Mouse (Mus musculus): ENCODE measurements around the gene Homer2. TPM values are rescaled to one million over a fixed set of nuclear protein-coding genes. Genes with fewer than 3 reads are reported as not detected.

Gene Homer2
- polyA plus RNA-seq, 1 experiment from 2014 or later, result 15.4 TPM

DNA sequence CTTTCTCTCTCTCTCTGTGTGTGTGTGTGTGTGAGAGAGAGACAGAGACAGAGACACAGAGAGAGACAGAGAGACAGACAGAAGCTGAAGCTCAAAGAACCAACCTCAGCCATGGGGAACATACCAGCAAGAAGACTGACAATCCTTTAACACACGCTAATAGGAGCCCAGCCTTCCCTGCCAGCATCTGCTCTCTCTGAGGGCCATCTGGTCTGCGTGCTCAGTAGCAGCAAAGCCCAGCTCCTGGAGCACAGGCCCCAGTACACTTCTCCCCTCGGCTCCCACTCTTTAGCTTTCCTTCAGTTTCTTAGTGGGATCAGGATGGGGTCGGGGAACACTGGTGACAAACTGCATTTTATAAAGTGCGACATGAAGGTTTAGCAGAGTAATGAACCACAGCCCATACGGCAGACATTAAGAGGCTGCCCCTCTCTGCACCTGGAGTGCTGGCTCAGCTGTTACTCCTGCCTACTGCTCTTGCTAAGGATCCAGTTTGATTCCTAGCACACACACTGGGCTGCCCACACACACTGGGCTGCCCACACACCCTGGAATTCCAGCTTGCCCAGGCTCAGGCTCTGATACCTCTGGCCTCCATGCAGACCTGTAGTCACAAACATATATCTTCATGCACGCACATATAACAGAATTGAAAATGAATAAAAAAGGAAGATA lies 141.8 kb downstream of the Homer2 start:
- no peaks in the 10 kb centered on the region for H3K9me3 ChIP-seq
- H3K36me3 ChIP-seq, result no peaks in the 10 kb centered on the region
- WGBS, result 65% methylated on average over 7 of the region's 7 CpGs
- H3K27me3 ChIP-seq, result no peaks in the 10 kb centered on the region
- H3K4me1 ChIP-seq (replicated peaks), result peaks cover 3% of the 10 kb centered on the region
- ATAC-seq, result no peak
- 0 out of 2 replicates have a peak overlapping the region, but pooled peaks have one; percentile 56 for H3K27ac ChIP-seq
- H3K4me3 ChIP-seq (replicated peaks), result no peak overlapping the region
- no peak overlapping the region for H3K4me2 ChIP-seq (replicated peaks)
- no peak overlapping the region for H3K9ac ChIP-seq (replicated peaks)

GRCm38 (mm10) chr7:81564766-81565165 lies 142.6 kb downstream of the Homer2 start:
- ATAC-seq, result no peak
- 77% methylated on average over 7 of the region's 7 CpGs for WGBS

DNA sequence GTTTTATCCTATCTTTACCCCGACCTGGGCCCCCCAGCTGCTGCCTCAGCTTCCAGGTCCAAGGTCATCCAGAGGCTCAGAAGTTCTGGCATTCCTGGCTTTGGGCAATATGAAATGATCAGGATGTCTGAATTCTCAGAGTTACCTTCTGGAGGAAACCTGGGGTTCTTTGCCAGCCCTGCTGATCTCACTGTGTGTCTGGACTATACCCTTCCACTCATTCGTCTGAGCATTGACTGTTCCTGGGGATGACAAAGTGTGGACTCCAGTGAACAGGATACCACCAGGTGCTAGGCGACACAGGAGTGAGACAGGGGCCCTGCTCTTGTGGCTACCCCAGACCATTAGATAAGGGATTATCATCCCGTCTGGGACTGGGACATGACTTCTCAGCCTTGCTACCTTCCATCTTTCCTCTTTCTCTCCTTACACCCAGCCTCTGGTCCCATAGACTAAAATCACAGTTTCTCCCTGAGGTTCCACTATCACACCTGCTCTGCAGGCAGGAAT lies 143.8 kb downstream of the Homer2 start:
- H3K36me3 ChIP-seq, result no peaks in the 10 kb centered on the region
- H3K4me1 ChIP-seq (replicated peaks), result peaks cover 9% of the 10 kb centered on the region
- no peak for ATAC-seq
- no peaks in the 10 kb centered on the region for H3K27me3 ChIP-seq
- no peak overlapping the region for H3K4me3 ChIP-seq (replicated peaks)
- H3K4me2 ChIP-seq (replicated peaks), result no peak overlapping the region
- H3K9ac ChIP-seq (replicated peaks), result no peak overlapping the region
- no peaks in the 10 kb centered on the region for H3K9me3 ChIP-seq
- 84% methylated on average over 4 of the region's 4 CpGs for WGBS
- no peak overlapping the region for H3K27ac ChIP-seq

More at GRCm38 (mm10) chr7:81564766-81565165, 142.6 kb downstream of the Homer2 start:
- no peak overlapping the region for H3K4me2 ChIP-seq (replicated peaks)
- H3K9ac ChIP-seq (replicated peaks), result no peak overlapping the region
- H3K36me3 ChIP-seq, result no peaks in the 10 kb centered on the region
- H3K4me1 ChIP-seq (replicated peaks), result peaks cover 9% of the 10 kb centered on the region
- no peaks in the 10 kb centered on the region for H3K9me3 ChIP-seq
- H3K27ac ChIP-seq, result no peak overlapping the region
- H3K27me3 ChIP-seq, result no peaks in the 10 kb centered on the region
- H3K4me3 ChIP-seq (replicated peaks), result no peak overlapping the region

DNA sequence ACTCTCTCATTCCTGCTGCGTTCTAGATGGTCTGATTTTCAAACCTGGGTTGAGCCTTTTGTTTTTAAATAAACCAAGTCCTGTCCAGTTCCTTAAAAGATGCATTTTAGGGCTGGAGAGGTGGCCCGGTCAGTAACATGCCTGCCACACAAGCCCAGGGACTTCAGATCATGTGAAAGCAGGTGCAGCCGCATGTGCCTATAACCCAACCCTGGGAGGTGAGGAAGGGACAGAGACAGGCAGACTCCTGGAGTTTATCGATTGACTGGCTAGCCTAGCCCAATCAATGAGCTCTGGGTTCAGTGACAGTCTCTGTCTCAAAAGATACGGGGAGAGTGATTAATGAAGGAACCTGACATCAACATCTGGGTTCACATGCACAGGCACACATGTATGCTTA lies 146.1 kb downstream of the Homer2 start:
- H3K27ac ChIP-seq, result no peak overlapping the region; the same call in 1 of the 2 replicates

GRCm38 (mm10) chr7:81560101-81561049 lies 147.0 kb downstream of the Homer2 start:
- Histone ChIP-seq H3K4me1 (replicated peaks) (peaks cover 9% of the 10 kb centered on the region), H3K9me3 (no peaks in the 10 kb centered on the region), H3K9ac (replicated peaks) (no peak overlapping the region), H3K27ac (peak overlapping the region; percentile 56), H3K36me3 (no peaks in the 10 kb centered on the region), H3K4me2 (replicated peaks) (no peak overlapping the region), H3K27me3 (no peaks in the 10 kb centered on the region), H3K4me3 (replicated peaks) (no peak overlapping the region)
- ATAC-seq, result no peak
- 58% methylated on average over 8 of the region's 8 CpGs for WGBS

More for the DNA sequence above, 146.1 kb downstream of the Homer2 start:
- no peak overlapping the region for H3K4me3 ChIP-seq (replicated peaks)
- H3K4me1 ChIP-seq (replicated peaks), result peaks cover 9% of the 10 kb centered on the region
- H3K9ac ChIP-seq (replicated peaks), result no peak overlapping the region
- H3K9me3 ChIP-seq, result no peaks in the 10 kb centered on the region
- no peaks in the 10 kb centered on the region for H3K36me3 ChIP-seq
- H3K4me2 ChIP-seq (replicated peaks), result no peak overlapping the region
- H3K27me3 ChIP-seq, result no peaks in the 10 kb centered on the region
- WGBS, result 77% methylated on average over 5 of the region's 5 CpGs
- ATAC-seq, result no peak

DNA sequence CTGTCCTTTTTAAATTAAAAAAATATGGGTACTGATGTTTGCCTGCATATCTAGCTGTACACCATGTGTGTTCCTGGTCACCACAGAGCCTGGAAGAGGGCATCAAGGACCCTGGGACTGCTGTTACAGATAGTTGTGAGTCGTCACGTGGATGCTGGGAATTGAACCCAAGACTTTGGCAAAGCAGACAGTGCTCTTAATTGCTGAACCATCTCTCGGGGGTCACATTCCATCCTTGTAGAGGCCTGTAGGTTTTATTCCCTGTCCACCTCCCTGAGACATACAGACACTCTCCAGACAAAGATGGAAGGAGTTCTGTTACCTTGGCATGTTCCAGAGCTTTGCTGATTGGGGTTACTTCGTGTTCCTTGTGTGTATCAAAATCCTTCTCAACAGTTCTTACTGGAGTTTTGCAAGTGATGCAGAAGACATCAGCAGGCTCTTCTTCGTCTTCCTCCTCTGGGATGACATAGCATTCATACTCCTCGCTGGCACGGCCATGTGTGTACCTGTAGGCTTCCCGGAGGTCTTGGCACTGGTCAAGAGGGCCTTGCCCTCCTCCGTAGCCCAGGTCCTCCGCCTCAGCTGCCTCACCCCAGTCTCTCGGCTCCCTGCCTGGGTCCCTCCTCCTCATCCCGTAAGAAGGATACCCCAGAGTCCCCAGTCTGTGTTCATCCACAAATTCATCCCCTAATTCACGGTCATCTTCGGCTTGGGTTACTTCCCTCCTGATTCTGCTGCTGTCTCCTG lies 147.9 kb downstream of the Homer2 start:
- H3K36me3 ChIP-seq, result no peaks in the 10 kb centered on the region
- H3K4me3 ChIP-seq (replicated peaks), result no peak overlapping the region
- ATAC-seq, result no peak
- H3K27me3 ChIP-seq, result no peaks in the 10 kb centered on the region
- H3K27ac ChIP-seq, result no peak overlapping the region
- H3K9me3 ChIP-seq, result no peaks in the 10 kb centered on the region
- WGBS, result 87% methylated on average over 14 of the region's 14 CpGs
- H3K4me1 ChIP-seq (replicated peaks), result peaks cover 9% of the 10 kb centered on the region
- H3K4me2 ChIP-seq (replicated peaks), result no peak overlapping the region
- H3K9ac ChIP-seq (replicated peaks), result no peak overlapping the region

DNA sequence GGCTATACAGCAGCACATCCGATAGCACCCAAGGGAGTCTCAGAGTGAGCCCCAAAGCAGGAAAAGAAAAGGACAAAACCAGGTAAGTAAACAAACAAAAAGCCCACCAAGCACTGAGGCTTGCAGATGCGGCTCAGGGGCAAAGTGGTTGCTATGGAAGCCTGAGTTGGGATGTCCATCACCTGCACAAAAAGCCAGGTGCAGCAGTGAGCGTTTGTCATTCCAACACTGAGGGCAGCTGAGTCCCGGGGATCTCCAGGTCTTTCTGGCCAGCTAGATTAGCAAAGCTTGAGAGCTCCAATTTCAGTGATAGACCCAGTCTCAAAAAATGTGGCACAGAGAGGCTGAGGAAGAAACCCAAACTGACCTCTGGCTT lies 149.4 kb downstream of the Homer2 start:
- Histone ChIP-seq H3K27me3 (no peaks in the 10 kb centered on the region), H3K4me2 (replicated peaks) (no peak overlapping the region), H3K9me3 (no peaks in the 10 kb centered on the region), H3K4me1 (replicated peaks) (peaks cover 15% of the 10 kb centered on the region), H3K27ac (no peak overlapping the region), H3K9ac (replicated peaks) (no peak overlapping the region), H3K4me3 (replicated peaks) (no peak overlapping the region), H3K36me3 (no peaks in the 10 kb centered on the region)
- 72% methylated on average over 4 of the region's 4 CpGs for WGBS
- ATAC-seq, result no peak

- no peak for ATAC-seq
- no peak overlapping the region for H3K4me3 ChIP-seq (replicated peaks)
- no peaks in the 10 kb centered on the region for H3K27me3 ChIP-seq
- no peak overlapping the region for H3K4me2 ChIP-seq (replicated peaks)
- 82% methylated on average over 7 of the region's 7 CpGs for whole genome bisulfite sequencing
- peaks cover 15% of the 10 kb centered on the region for H3K4me1 ChIP-seq (replicated peaks)
- no peaks in the 10 kb centered on the region for H3K9me3 ChIP-seq
- no peaks in the 10 kb centered on the region for H3K36me3 ChIP-seq
- H3K27ac ChIP-seq, result no peak overlapping the region
- H3K9ac ChIP-seq (replicated peaks), result no peak overlapping the region
Observed at GRCm38 (mm10) chr7:81557252-81557984, 149.9 kb downstream of the Homer2 start.

DNA sequence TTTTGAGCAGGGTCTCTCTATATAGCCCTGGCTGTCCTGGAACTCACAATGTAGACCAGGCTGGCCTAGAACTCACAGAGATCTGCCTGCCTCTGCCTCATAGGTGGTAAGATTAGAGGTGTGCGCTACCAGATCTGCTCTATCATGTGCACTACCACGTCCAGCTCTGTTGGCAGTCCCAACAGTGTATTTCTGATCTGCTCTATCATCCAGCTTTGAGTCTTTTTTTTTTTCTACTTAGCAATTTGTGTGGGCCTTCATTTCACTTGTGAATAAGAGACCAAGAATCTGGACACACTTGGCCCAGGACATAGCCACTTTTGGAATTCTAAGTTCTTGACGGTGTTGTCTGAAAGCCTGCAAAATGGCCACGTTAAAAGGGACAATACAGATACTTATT lies 150.5 kb downstream of the Homer2 start:
- Histone ChIP-seq H3K4me3 (replicated peaks) (no peak overlapping the region), H3K9ac (replicated peaks) (no peak overlapping the region), H3K27me3 (no peaks in the 10 kb centered on the region), H3K36me3 (no peaks in the 10 kb centered on the region), H3K4me1 (replicated peaks) (peaks cover 15% of the 10 kb centered on the region), H3K4me2 (replicated peaks) (no peak overlapping the region), H3K27ac (no peak overlapping the region), H3K9me3 (no peaks in the 10 kb centered on the region)
- ATAC-seq, result no peak
- 87% methylated on average over 4 of the region's 4 CpGs for WGBS

GRCm38 (mm10) chr7:81554369-81554768 lies 153.0 kb downstream of the Homer2 start:
- H3K4me2 ChIP-seq (replicated peaks), result no peak overlapping the region
- H3K4me1 ChIP-seq (replicated peaks), result peaks cover 6% of the 10 kb centered on the region; the same call in 1 of the 2 replicates
- no peak for ATAC-seq
- no peak overlapping the region for H3K4me3 ChIP-seq (replicated peaks)
- WGBS, result 83% methylated on average over 2 of the region's 2 CpGs
- H3K9ac ChIP-seq (replicated peaks), result no peak overlapping the region
- H3K27ac ChIP-seq, result no peak overlapping the region
- no peaks in the 10 kb centered on the region for H3K27me3 ChIP-seq
- no peaks in the 10 kb centered on the region for H3K36me3 ChIP-seq
- H3K9me3 ChIP-seq, result no peaks in the 10 kb centered on the region

DNA sequence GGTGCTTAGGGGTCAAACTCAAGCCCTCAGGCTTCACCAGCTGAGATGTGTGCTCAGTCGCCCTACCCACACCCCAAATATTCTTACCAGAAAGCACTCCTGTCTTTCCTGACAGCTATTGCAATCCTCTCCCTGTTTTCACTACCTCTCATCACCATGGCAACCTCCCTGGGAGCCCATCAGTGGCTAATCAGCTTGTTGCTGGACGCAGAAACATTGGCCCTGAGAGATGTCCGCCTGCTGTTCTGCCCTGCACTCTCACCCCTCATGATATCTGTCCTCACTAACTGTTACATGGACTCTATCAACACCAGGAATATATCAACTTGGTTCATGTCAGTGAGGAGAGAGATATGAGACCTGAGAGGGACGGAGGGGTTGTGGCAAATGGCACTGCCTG lies 153.7 kb downstream of the Homer2 start:
- Histone ChIP-seq H3K27ac (no peak overlapping the region), H3K4me3 (replicated peaks) (no peak overlapping the region)
- WGBS, result 49% methylated on average over 4 of the region's 4 CpGs

More for the DNA sequence above, 153.7 kb downstream of the Homer2 start:
- ATAC-seq, result no peak
- Histone ChIP-seq H3K9ac (replicated peaks) (no peak overlapping the region; the same call in 1 of the 2 replicates), H3K4me1 (replicated peaks) (peaks cover 10% of the 10 kb centered on the region; the same call in 1 of the 2 replicates), H3K9me3 (no peaks in the 10 kb centered on the region), H3K36me3 (no peaks in the 10 kb centered on the region), H3K27me3 (no peaks in the 10 kb centered on the region), H3K4me2 (replicated peaks) (no peak overlapping the region)
